Mouse (Mus musculus) embryo, embryonic 9.5 days (tissue): ENCODE data around the gene S100a2.

Experiments
- DNase-seq: peaks from one replicate; pipeline ENCODE4 v3.0.0-alpha.2; 2017; ENCODE audit errors: extremely low spot score

Gene S100a2

GRCm38 (mm10) chr3:90596810-90597209 is 6.8 kb downstream of the S100a2 start:
- DNase-seq, result no peak

- no peak for DNase-seq
Observed at GRCm38 (mm10) chr3:90597736-90598135, 7.7 kb downstream of the S100a2 start.

GRCm38 (mm10) chr3:90598212-90598611 is 8.2 kb downstream of the S100a2 start:
- DNase-seq, result no peak

GRCm38 (mm10) chr3:90599401-90599800 is 9.4 kb downstream of the S100a2 start:
- DNase-seq, result no peak

- DNase-seq, result no peak
Observed at GRCm38 (mm10) chr3:90600036-90600435, 10.0 kb downstream of the S100a2 start.

GRCm38 (mm10) chr3:90600458-90601195 is 10.6 kb downstream of the S100a2 start:
- no peak for DNase-seq

- no peak for DNase-seq
Observed at GRCm38 (mm10) chr3:90601486-90602110, 11.6 kb downstream of the S100a2 start, which contains the start of gene Gm42674. TSS of gene Gm42674 (plus strand) at chr3:90601904.

GRCm38 (mm10) chr3:90603623-90604022 is 13.6 kb downstream of the S100a2 start, which contains the start of gene S100a4:
TSS of gene S100a4 (plus strand) at chr3:90603771.
- DNase-seq, result no peak

GRCm38 (mm10) chr3:90604416-90604815 is 14.4 kb downstream of the S100a2 start:
- DNase-seq, result no peak

- no peak for DNase-seq
Observed at GRCm38 (mm10) chr3:90605049-90605448, 15.0 kb downstream of the S100a2 start.

GRCm38 (mm10) chr3:90605736-90606135 is 15.7 kb downstream of the S100a2 start:
- no peak for DNase-seq

- DNase-seq, result peak; percentile 47
Observed at GRCm38 (mm10) chr3:90606185-90606584, 16.1 kb downstream of the S100a2 start.

GRCm38 (mm10) chr3:90607361-90607760 is 17.3 kb downstream of the S100a2 start:
- no peak for DNase-seq

- DNase-seq, result no peak
Observed at GRCm38 (mm10) chr3:90608223-90608622, 18.2 kb downstream of the S100a2 start, which contains the start of gene S100a5. TSS of gene S100a5 (plus strand) at chr3:90608523.

- no peak for DNase-seq
Observed at GRCm38 (mm10) chr3:90609102-90609501, 19.1 kb downstream of the S100a2 start.

GRCm38 (mm10) chr3:90611494-90611893 is 21.4 kb downstream of the S100a2 start:
- DNase-seq, result no peak

- no peak for DNase-seq
Observed at GRCm38 (mm10) chr3:90612061-90612460, 22.0 kb downstream of the S100a2 start.

GRCm38 (mm10) chr3:90612728-90613291 is 22.8 kb downstream of the S100a2 start, which contains the start of gene S100a6:
TSS of gene S100a6 (plus strand) at chr3:90612882.
- peak; percentile 76 for DNase-seq

- no peak for DNase-seq
Observed at GRCm38 (mm10) chr3:90613461-90614147, 23.6 kb downstream of the S100a2 start.

GRCm38 (mm10) chr3:90614148-90614530 is 24.1 kb downstream of the S100a2 start:
- no peak for DNase-seq

- DNase-seq, result no peak
Observed at GRCm38 (mm10) chr3:90614611-90615251, 24.7 kb downstream of the S100a2 start.

- DNase-seq, result peak; percentile 64
Observed at GRCm38 (mm10) chr3:90615415-90615814, 25.4 kb downstream of the S100a2 start.
